In genomic region chr9:63074023-63074750, GRCm38 (mm10) we compare ENCODE assay signal across 9 mouse cellular contexts.
DNase-seq lines count a peak whose midpoint lies in the region; ATAC-seq lines count a peak whose summit lies in the region.
"Had no signal": no experiment of that assay in that cellular context is flagged by ENCODE, and none has a peak within 500 bp of the region (broad histone marks: within the 10 kb centered on the region; RNA-seq: fewer than 3 reads in every experiment).

No protein-coding gene starts in this region.

- H3K36me3 ChIP-seq in heart, embryonic 12.5 days, result no peaks in the 10 kb centered on the region
- no peaks in the 10 kb centered on the region for H3K36me3 ChIP-seq in neural tube, embryonic 11.5 days (ENCODE audit: control insufficient read depth, insufficient read depth, low read length)
- H3K36me3 ChIP-seq in stomach, embryonic 16.5 days (ENCODE audit: control insufficient read depth, insufficient read depth, low read length), result no peaks in the 10 kb centered on the region

- peak overlapping the region; percentile 13; the same call in 1 of the 2 replicates for H3K27ac ChIP-seq in heart, embryonic 12.5 days (ENCODE audit: poor library complexity, severe bottlenecking)
- peak overlapping the region; percentile 44; the same call in 1 of the 2 replicates for H3K27ac ChIP-seq in neural tube, embryonic 11.5 days (ENCODE audit: low read depth, low read length)
- H3K27ac ChIP-seq in stomach, embryonic 16.5 days (ENCODE audit: low read length), result no peak overlapping the region
- H3K27ac ChIP-seq: liver, embryonic 14.5 days had no signal

- 0 out of 2 replicates have a peak overlapping the region, but pooled peaks have one; percentile 4 for H3K4me2 ChIP-seq in heart, embryonic 12.5 days
- no peak overlapping the region for H3K4me2 ChIP-seq in neural tube, embryonic 11.5 days (ENCODE audit: low read depth)
- H3K4me2 ChIP-seq in stomach, embryonic 16.5 days (ENCODE audit: low read depth, low read length), result 0 out of 2 replicates have a peak overlapping the region, but pooled peaks have one; percentile 17

- no peak for DNase-seq in heart, adult 18-20 months
- DNase-seq in neural tube, embryonic 11.5 days (ENCODE audit: low spot score), result no peak
- DNase-seq in neural tube, embryonic 10.5 days (ENCODE audit: extremely low spot score, low spot score), result no peak
- no peak for DNase-seq in c-Kit-positive CD71-positive TER-119-positive erythroid progenitor cells, embryonic 14.5 days (ENCODE audit: low spot score)
- no peak for DNase-seq in lung, postnatal 25 days (ENCODE audit: low spot score)

- WGBS in heart, embryonic 12.5 days, result 24% methylated on average over 10 of the region's 10 CpGs
- 30% methylated on average over 10 of the region's 10 CpGs for WGBS in neural tube, embryonic 11.5 days
- WGBS in stomach, embryonic 16.5 days, result 18% methylated on average over 10 of the region's 10 CpGs

- H3K4me1 ChIP-seq in heart, embryonic 12.5 days (replicated peaks), result peaks cover 36% of the 10 kb centered on the region
- H3K4me1 ChIP-seq in neural tube, embryonic 11.5 days (ENCODE audit: control insufficient read depth, insufficient read depth, low read length), result no peaks in the 10 kb centered on the region; the same call in 1 of the 2 replicates
- H3K4me1 ChIP-seq in stomach, embryonic 16.5 days (ENCODE audit: control insufficient read depth, insufficient read depth, low read length), result peaks cover 14% of the 10 kb centered on the region

- H3K4me3 ChIP-seq in heart, embryonic 12.5 days, result no peak overlapping the region
- no peak overlapping the region for H3K4me3 ChIP-seq in neural tube, embryonic 11.5 days (ENCODE audit: low read depth, low read length)
- H3K4me3 ChIP-seq in stomach, embryonic 16.5 days (replicated peaks; ENCODE audit: low read length), result no peak overlapping the region

- no peak overlapping the region for H3K9ac ChIP-seq in heart, embryonic 12.5 days
- no peak overlapping the region for H3K9ac ChIP-seq in neural tube, embryonic 11.5 days (ENCODE audit: low read length)
- no peak overlapping the region for H3K9ac ChIP-seq in stomach, embryonic 16.5 days (ENCODE audit: low read length)
- H3K9ac ChIP-seq: liver, embryonic 14.5 days had no signal

- no peak for ATAC-seq in heart, embryonic 12.5 days (ENCODE audit: insufficient number of reproducible peaks, low FRiP score)
- no peak for ATAC-seq in neural tube, embryonic 11.5 days (ENCODE audit: insufficient read depth, low FRiP score, low TSS enrichment)
- peak; percentile 25 to 32; a peak in 1 of 4 replicates for ATAC-seq in hematopoietic stem cell, adult 5-6 weeks (replicated peaks in 1 of 2; ENCODE audit: insufficient read depth in 1 of 2, low FRiP score in 2 of 2, low TSS enrichment in 1 of 2, low read depth in 1 of 2, poor library complexity in 2 of 2, severe bottlenecking in 2 of 2)
- no peak for ATAC-seq in stomach, embryonic 16.5 days (ENCODE audit: insufficient read depth, low FRiP score)

- no peaks in the 10 kb centered on the region for H3K9me3 ChIP-seq in heart, embryonic 12.5 days (replicated peaks)
- no peaks in the 10 kb centered on the region for H3K9me3 ChIP-seq in neural tube, embryonic 11.5 days (ENCODE audit: control insufficient read depth, low read length)
- no peaks in the 10 kb centered on the region for H3K9me3 ChIP-seq in stomach, embryonic 16.5 days (replicated peaks; ENCODE audit: control insufficient read depth, low read length)

- H3K27me3 ChIP-seq in heart, embryonic 12.5 days (replicated peaks), result no peaks in the 10 kb centered on the region
- no peaks in the 10 kb centered on the region for H3K27me3 ChIP-seq in neural tube, embryonic 11.5 days (ENCODE audit: control insufficient read depth, insufficient read depth, low read length)
- no peaks in the 10 kb centered on the region for H3K27me3 ChIP-seq in stomach, embryonic 16.5 days (ENCODE audit: control insufficient read depth, insufficient read depth, low read length)

Comparison
In these comparisons a context has a peak if more than half of its experiments do, and no peak if none do; other contexts are left out.
1. ATAC-seq: peak in hematopoietic stem cell, adult 5-6 weeks (2 of 2); none in heart, embryonic 12.5 days (single experiment), neural tube, embryonic 11.5 days (single experiment) and stomach, embryonic 16.5 days (single experiment).